Mouse (Mus musculus): ENCODE data around the gene Smg6. TPM values are rescaled to one million over a fixed set of nuclear protein-coding genes. Genes with fewer than 3 reads are reported as not detected.

Gene Smg6
- polyA plus RNA-seq, 1 experiment, result 40.8 TPM

GRCm38 (mm10) chr11:75155985-75156384, 230.4 kb downstream of the Smg6 start:
- TF ChIP-seq POLR2A (IDR thresholded peaks at IDR 0.05; ENCODE audit: borderline replicate concordance, extremely low read depth, low read depth, low read length) (no peak), CTCF (IDR thresholded peaks at IDR 0.05; ENCODE audit: insufficient read depth, low read length) (no peak)
- H3K4me3 ChIP-seq (replicated peaks; ENCODE audit: extremely low read depth, low read depth, low read length), result no peak overlapping the region
- H3K4me1 ChIP-seq (ENCODE audit: control insufficient read depth, insufficient read depth, low read length), result peaks cover 16% of the 10 kb centered on the region
- no peak for DNase-seq
- WGBS, result 52% methylated on average over 6 of the region's 6 CpGs

DNA sequence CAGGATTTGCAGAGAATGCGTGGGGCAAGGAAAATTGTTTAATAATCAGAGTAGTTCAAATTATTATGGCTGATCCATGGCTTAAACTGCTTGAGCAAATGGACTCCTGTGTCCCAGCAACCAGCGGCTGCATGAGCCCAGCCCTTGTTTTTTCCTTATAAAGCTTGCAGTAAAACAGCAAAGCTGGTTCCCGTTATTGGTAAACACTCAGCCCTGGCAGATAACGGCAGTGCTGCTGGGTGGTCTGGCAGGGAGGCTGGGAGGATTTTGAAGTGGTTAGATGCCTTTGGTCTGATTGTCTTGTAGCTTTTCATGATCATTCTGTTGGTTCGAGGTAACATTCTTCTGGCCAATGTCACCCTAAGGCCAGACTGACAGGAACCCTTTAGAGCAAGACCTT, 230.8 kb downstream of the Smg6 start:
- no peak for DNase-seq
- 44% methylated on average over 5 of the region's 5 CpGs for WGBS
- peaks cover 16% of the 10 kb centered on the region for H3K4me1 ChIP-seq (ENCODE audit: control insufficient read depth, insufficient read depth, low read length)

DNA sequence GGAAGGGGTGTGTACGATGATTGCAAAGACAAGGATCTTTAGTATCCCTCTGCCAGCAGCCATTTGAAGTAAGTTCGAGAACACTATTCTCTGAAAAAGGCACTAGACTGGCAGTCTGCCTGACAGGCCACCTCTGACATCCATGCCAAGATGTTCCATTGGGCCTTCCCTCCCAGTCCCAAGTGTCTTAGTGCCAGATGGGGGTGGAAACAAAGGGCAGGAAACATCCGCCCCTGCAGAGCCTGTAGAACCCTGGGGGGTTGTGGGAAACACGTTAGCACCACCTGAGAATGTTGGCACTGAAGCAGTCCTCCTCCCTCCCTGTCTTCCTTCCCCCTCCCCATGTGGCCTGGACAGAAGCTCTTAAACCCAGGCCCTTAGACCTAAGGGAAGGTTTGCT, 231.4 kb downstream of the Smg6 start:
- WGBS, result 46% methylated on average over 4 of the region's 4 CpGs

More for the DNA sequence above, 230.8 kb downstream of the Smg6 start:
- no peak overlapping the region for H3K4me3 ChIP-seq (replicated peaks; ENCODE audit: extremely low read depth, low read depth, low read length)
- TF ChIP-seq CTCF (IDR thresholded peaks at IDR 0.05; ENCODE audit: insufficient read depth, low read length) (no peak), POLR2A (IDR thresholded peaks at IDR 0.05; ENCODE audit: borderline replicate concordance, extremely low read depth, low read depth, low read length) (no peak)

DNA sequence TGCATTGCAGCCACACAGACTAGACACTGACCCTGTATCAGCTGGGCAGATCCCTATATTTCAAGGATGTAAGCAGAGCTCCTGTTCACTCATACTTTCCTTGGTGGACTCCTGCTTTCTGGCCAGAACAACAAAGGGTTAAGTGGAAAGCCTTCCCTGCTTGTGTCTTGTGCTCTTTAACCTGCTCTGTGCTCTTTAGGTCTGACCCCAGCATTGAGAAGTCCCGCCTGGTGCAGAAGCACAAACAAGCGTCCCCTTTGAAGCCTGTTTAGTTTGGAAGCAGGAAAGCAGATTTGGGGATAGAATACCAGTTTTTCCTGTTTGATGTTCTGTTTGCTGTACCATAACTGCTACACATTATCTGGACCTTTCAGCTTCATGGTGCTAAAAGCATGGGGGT, 232.3 kb downstream of the Smg6 start:
- TF ChIP-seq POLR2A (IDR thresholded peaks at IDR 0.05; ENCODE audit: borderline replicate concordance, extremely low read depth, low read depth, low read length), result no peak
- TF ChIP-seq CTCF (IDR thresholded peaks at IDR 0.05; ENCODE audit: insufficient read depth, low read length), result no peak
- peaks cover 10% of the 10 kb centered on the region for H3K4me1 ChIP-seq (ENCODE audit: control insufficient read depth, insufficient read depth, low read length)
- WGBS, result 65% methylated on average over 2 of the region's 2 CpGs
- DNase-seq, result no peak
- H3K4me3 ChIP-seq (replicated peaks; ENCODE audit: extremely low read depth, low read depth, low read length), result no peak overlapping the region

More for the DNA sequence above, 231.4 kb downstream of the Smg6 start:
- no peak for DNase-seq
- TF ChIP-seq POLR2A (IDR thresholded peaks at IDR 0.05; ENCODE audit: borderline replicate concordance, extremely low read depth, low read depth, low read length), result no peak
- no peak for TF ChIP-seq CTCF (IDR thresholded peaks at IDR 0.05; ENCODE audit: insufficient read depth, low read length)
- peaks cover 16% of the 10 kb centered on the region for H3K4me1 ChIP-seq (ENCODE audit: control insufficient read depth, insufficient read depth, low read length)
- no peak overlapping the region for H3K4me3 ChIP-seq (replicated peaks; ENCODE audit: extremely low read depth, low read depth, low read length)

- no peak for DNase-seq
- 72% methylated on average over 14 of the region's 14 CpGs for WGBS
- Histone ChIP-seq H3K4me1 (ENCODE audit: control insufficient read depth, insufficient read depth, low read length) (peaks cover 6% of the 10 kb centered on the region), H3K4me3 (replicated peaks; ENCODE audit: extremely low read depth, low read depth, low read length) (no peak overlapping the region)
- no peak for TF ChIP-seq POLR2A (IDR thresholded peaks at IDR 0.05; ENCODE audit: borderline replicate concordance, extremely low read depth, low read depth, low read length)
- TF ChIP-seq CTCF (IDR thresholded peaks at IDR 0.05; ENCODE audit: insufficient read depth, low read length), result no peak
Observed at GRCm38 (mm10) chr11:75158432-75158831, 232.8 kb downstream of the Smg6 start.

DNA sequence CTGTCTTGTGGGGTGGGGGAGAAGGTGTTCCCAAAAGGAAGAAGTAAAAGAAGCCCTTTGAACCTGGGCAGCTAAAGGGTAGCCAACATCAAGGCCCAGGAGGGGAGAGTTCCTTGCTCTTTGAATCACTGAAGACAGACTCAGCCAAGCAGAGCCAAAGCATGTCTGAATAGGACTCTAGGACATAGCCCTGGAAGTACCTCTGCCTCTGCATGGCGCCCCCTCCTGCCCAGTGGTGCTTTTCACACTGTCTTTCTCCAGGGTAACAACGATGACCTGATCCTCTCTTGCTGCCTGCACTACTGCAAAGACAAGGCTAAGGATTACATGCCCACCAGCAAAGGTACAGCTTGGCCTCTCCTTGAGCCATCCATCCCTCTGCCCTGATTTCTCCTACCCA, 233.9 kb downstream of the Smg6 start:
- H3K4me1 ChIP-seq (ENCODE audit: control insufficient read depth, insufficient read depth, low read length), result peaks cover 5% of the 10 kb centered on the region
- no peak overlapping the region for H3K4me3 ChIP-seq (replicated peaks; ENCODE audit: extremely low read depth, low read depth, low read length)
- WGBS, result 50% methylated on average over 2 of the region's 2 CpGs
- DNase-seq, result no peak
- TF ChIP-seq POLR2A (IDR thresholded peaks at IDR 0.05; ENCODE audit: borderline replicate concordance, extremely low read depth, low read depth, low read length) (no peak), CTCF (IDR thresholded peaks at IDR 0.05; ENCODE audit: insufficient read depth, low read length) (peak; percentile 71)

- WGBS, result 76% methylated on average over 7 of the region's 7 CpGs
- H3K4me1 ChIP-seq (ENCODE audit: control insufficient read depth, insufficient read depth, low read length), result peaks cover 8% of the 10 kb centered on the region
- TF ChIP-seq POLR2A (IDR thresholded peaks at IDR 0.05; ENCODE audit: borderline replicate concordance, extremely low read depth, low read depth, low read length) (no peak), CTCF (IDR thresholded peaks at IDR 0.05; ENCODE audit: insufficient read depth, low read length) (no peak)
- no peak for DNase-seq
- no peak overlapping the region for H3K4me3 ChIP-seq (replicated peaks; ENCODE audit: extremely low read depth, low read depth, low read length)
Observed at GRCm38 (mm10) chr11:75160954-75161353, 235.3 kb downstream of the Smg6 start.

- no peak overlapping the region for H3K4me3 ChIP-seq (replicated peaks; ENCODE audit: extremely low read depth, low read depth, low read length)
- no peak for DNase-seq
- 50% methylated on average over 4 of the region's 4 CpGs for WGBS
- no peak for TF ChIP-seq CTCF (IDR thresholded peaks at IDR 0.05; ENCODE audit: insufficient read depth, low read length)
- no peak for TF ChIP-seq POLR2A (IDR thresholded peaks at IDR 0.05; ENCODE audit: borderline replicate concordance, extremely low read depth, low read depth, low read length)
- peaks cover 5% of the 10 kb centered on the region for H3K4me1 ChIP-seq (ENCODE audit: control insufficient read depth, insufficient read depth, low read length)
Observed at GRCm38 (mm10) chr11:75161417-75162008, 235.9 kb downstream of the Smg6 start.

DNA sequence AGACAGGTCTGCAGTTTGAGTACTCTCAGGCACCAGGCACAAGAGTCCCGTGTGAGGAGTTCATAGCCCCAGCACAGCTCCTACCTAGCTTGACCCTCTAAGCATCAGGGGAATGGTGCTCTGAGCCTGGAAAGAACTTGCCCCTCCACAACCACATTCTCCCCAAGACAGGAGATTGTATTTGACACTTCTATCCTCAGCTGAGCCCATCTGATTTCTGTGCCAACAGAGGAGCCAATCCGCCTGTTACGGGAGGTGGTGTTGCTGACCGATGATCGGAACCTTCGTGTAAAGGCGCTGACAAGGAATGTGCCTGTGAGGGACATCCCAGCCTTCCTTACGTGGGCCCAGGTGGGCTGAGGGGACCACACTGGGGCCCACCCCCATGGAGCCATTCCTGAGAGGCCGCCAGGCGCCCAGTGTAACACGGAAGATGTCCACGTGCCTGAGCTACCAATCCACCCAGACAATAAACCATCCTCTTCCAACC, 237.0 kb downstream of the Smg6 start:
- Histone ChIP-seq H3K4me3 (replicated peaks; ENCODE audit: extremely low read depth, low read depth, low read length) (no peak overlapping the region), H3K4me1 (ENCODE audit: control insufficient read depth, insufficient read depth, low read length) (peaks cover 10% of the 10 kb centered on the region; the same call in 1 of the 2 replicates)
- no peak for DNase-seq
- 79% methylated on average over 12 of the region's 12 CpGs for WGBS
- TF ChIP-seq CTCF (IDR thresholded peaks at IDR 0.05; ENCODE audit: insufficient read depth, low read length) (no peak), POLR2A (IDR thresholded peaks at IDR 0.05; ENCODE audit: borderline replicate concordance, extremely low read depth, low read depth, low read length) (no peak)

- no peak for DNase-seq
- Histone ChIP-seq H3K4me1 (ENCODE audit: control insufficient read depth, insufficient read depth, low read length) (peaks cover 8% of the 10 kb centered on the region; the same call in 1 of the 2 replicates), H3K4me3 (replicated peaks; ENCODE audit: extremely low read depth, low read depth, low read length) (no peak overlapping the region)
- TF ChIP-seq CTCF (IDR thresholded peaks at IDR 0.05; ENCODE audit: insufficient read depth, low read length) (no peak), POLR2A (IDR thresholded peaks at IDR 0.05; ENCODE audit: borderline replicate concordance, extremely low read depth, low read depth, low read length) (no peak)
- WGBS, result 55% methylated on average over 6 of the region's 6 CpGs
Observed at GRCm38 (mm10) chr11:75163379-75163778, 237.8 kb downstream of the Smg6 start.

All from lung, adult 2 months (tissue).